Mouse (Mus musculus) MEL (cell line): ENCODE results near the gene Hesx1. TPM values are rescaled to one million over a fixed set of nuclear protein-coding genes. Genes with fewer than 3 reads are reported as not detected.
A peak's percentile ranks its signal among the peaks of the same experiment; 100 is the strongest.

Experiments
- DNase-seq: peaks from one replicate; pipeline ENCODE4 v3.0.0; 2011; ENCODE audit warnings: low read depth, low spot score
- H3K27ac ChIP-seq: 2 replicates; pipeline ENCODE4 v1.5.1; 2012; ENCODE audit warnings: low read depth, mild to moderate bottlenecking, control low read depth, low read length, moderate library complexity; ENCODE audit not compliant: control insufficient read depth
- H3K27me3 ChIP-seq, 2 experiments: fragments of 150-350 bp in 1 of 2; sonication (generic) in 1 of 2; 2 replicates each; pipeline ENCODE4 v1.6.1; 2012; ENCODE audit warnings: low read length in 2 of 2, mild to moderate bottlenecking in 2 of 2, improper control_type of control experiment in 1 of 2, moderate library complexity in 1 of 2; ENCODE audit not compliant: insufficient read depth in 2 of 2, control insufficient read depth in 1 of 2
- H3K36me3 ChIP-seq, 2 experiments: 2 replicates each; pipeline ENCODE4 v1.6.1; 2012 to 2014; ENCODE audit warnings: low read length in 2 of 2, improper control_type of control experiment in 1 of 2, inconsistent platforms in 1 of 2, mild to moderate bottlenecking in 1 of 2; ENCODE audit not compliant: insufficient read depth in 2 of 2, control insufficient read depth in 1 of 2
- H3K4me1 ChIP-seq, 2 experiments: fragments of 150-350 bp in 1 of 2; sonication (generic) in 1 of 2; 2 replicates each; pipeline ENCODE4 v1.6.1; 2012; ENCODE audit warnings: low read length in 2 of 2, improper control_type of control experiment in 1 of 2, mild to moderate bottlenecking in 1 of 2; ENCODE audit not compliant: insufficient read depth in 2 of 2, control insufficient read depth in 1 of 2
- H3K4me3 ChIP-seq, 2 experiments: fragments of 150-350 bp in 1 of 2; sonication (generic) in 1 of 2; 2 replicates each; pipeline ENCODE4 v1.5.1; 2012; ENCODE audit warnings: low read depth in 2 of 2, low read length in 2 of 2, mild to moderate bottlenecking in 2 of 2, moderate library complexity in 2 of 2, control low read depth in 1 of 2, improper control_type of control experiment in 1 of 2; ENCODE audit not compliant: control insufficient read depth in 1 of 2, insufficient read depth in 1 of 2
- H3K79me2 ChIP-seq: 2 replicates; pipeline ENCODE4 v1.6.1; 2012; ENCODE audit warnings: mild to moderate bottlenecking, low read length, moderate library complexity; ENCODE audit not compliant: control insufficient read depth, poor library complexity, insufficient read depth
- H3K9ac ChIP-seq: 2 replicates; pipeline ENCODE4 v1.6.1; 2012; ENCODE audit warnings: low read depth, mild to moderate bottlenecking, control low read depth, low read length, moderate library complexity; ENCODE audit not compliant: control insufficient read depth, poor library complexity, severe bottlenecking
- H3K9me3 ChIP-seq: fragments of 150-350 bp; sonication (generic); replicated peaks from 2 replicates; pipeline ENCODE4 v1.6.1; 2012; ENCODE audit warnings: mild to moderate bottlenecking, low read length, improper control_type of control experiment, moderate library complexity; ENCODE audit not compliant: insufficient read depth
- CHD1 ChIP-seq: IDR thresholded peaks from 2 replicates; pipeline ENCODE4 v1.6.1; 2012; ENCODE audit warnings: low read depth, mild to moderate bottlenecking, inconsistent platforms, low read length, improper control_type of control experiment
- CHD2 ChIP-seq: IDR thresholded peaks from 2 replicates; pipeline ENCODE4 v1.6.1; 2011; ENCODE audit warnings: low read length, improper control_type of control experiment
- CTCF ChIP-seq, 3 experiments: IDR thresholded peaks in 2 of 3; conservative IDR thresholded peaks in 1 of 3; 2 replicates each; pipeline ENCODE4 v1.5.1; 2011 to 2012; ENCODE audit warnings: low read length in 3 of 3, low read depth in 2 of 3, mild to moderate bottlenecking in 2 of 3, improper control_type of control experiment in 1 of 3, inconsistent platforms in 1 of 3, mixed read lengths in 1 of 3, moderate library complexity in 1 of 3; ENCODE audit not compliant: control insufficient read depth in 1 of 3, insufficient read depth in 1 of 3, poor library complexity in 1 of 3, severe bottlenecking in 1 of 3
- E2F4 ChIP-seq: IDR thresholded peaks from 2 replicates; pipeline ENCODE4 v1.6.1; 2011; ENCODE audit warnings: low read depth, low read length, improper control_type of control experiment, borderline replicate concordance
- ETS1 ChIP-seq: IDR thresholded peaks from 2 replicates; pipeline ENCODE4 v1.6.1; 2012; ENCODE audit warnings: low read depth, mild to moderate bottlenecking, inconsistent platforms, low read length, improper control_type of control experiment, moderate library complexity
- GABPA ChIP-seq: IDR thresholded peaks from 2 replicates; pipeline ENCODE4 v1.6.1; 2012; ENCODE audit warnings: low read depth, mild to moderate bottlenecking, inconsistent platforms, low read length, improper control_type of control experiment, moderate library complexity
- GATA1 ChIP-seq: IDR thresholded peaks from 2 replicates; pipeline ENCODE4 v1.6.1; 2011; ENCODE audit warnings: low read depth, low read length, improper control_type of control experiment
- HCFC1 ChIP-seq: IDR thresholded peaks from 2 replicates; pipeline ENCODE4 v1.6.1; 2012; ENCODE audit warnings: low read depth, mild to moderate bottlenecking, inconsistent platforms, low read length, improper control_type of control experiment, moderate library complexity
- KAT2A ChIP-seq: conservative IDR thresholded peaks from 2 replicates; pipeline ENCODE4 v1.6.1; 2012; ENCODE audit warnings: low read depth, low read length, improper control_type of control experiment, inconsistent platforms
- MAX ChIP-seq: IDR thresholded peaks from 2 replicates; pipeline ENCODE4 v1.6.1; 2011; ENCODE audit warnings: low read length, improper control_type of control experiment
- MEF2A ChIP-seq: IDR thresholded peaks from 2 replicates; pipeline ENCODE4 v1.6.1; 2014; ENCODE audit warnings: low read depth, mild to moderate bottlenecking, inconsistent platforms, low read length, improper control_type of control experiment; ENCODE audit not compliant: poor library complexity, insufficient replicate concordance, severe bottlenecking; ENCODE audit errors: extremely low read depth
- MXI1 ChIP-seq: IDR thresholded peaks from 2 replicates; pipeline ENCODE4 v1.6.1; 2011; ENCODE audit warnings: mild to moderate bottlenecking, low read depth, low read length, improper control_type of control experiment
- MYB ChIP-seq: IDR thresholded peaks from 2 replicates; pipeline ENCODE4 v1.6.1; 2011; ENCODE audit warnings: mild to moderate bottlenecking, low read depth, low read length, improper control_type of control experiment
- NELFE ChIP-seq: IDR thresholded peaks from 2 replicates; pipeline ENCODE4 v1.6.1; 2011; ENCODE audit warnings: low read depth, low read length, improper control_type of control experiment
- NRF1 ChIP-seq: IDR thresholded peaks from 2 replicates; pipeline ENCODE4 v1.6.1; 2014; ENCODE audit warnings: low read depth, mild to moderate bottlenecking, inconsistent platforms, low read length, improper control_type of control experiment, moderate library complexity; ENCODE audit not compliant: poor library complexity, insufficient read depth, severe bottlenecking
- POLR2A ChIP-seq, 2 experiments: IDR thresholded peaks; 2 replicates each; pipeline ENCODE4 v1.6.1; 2011 to 2012; ENCODE audit warnings: low read length in 2 of 2, mild to moderate bottlenecking in 2 of 2, control low read depth in 1 of 2, improper control_type of control experiment in 1 of 2, low read depth in 1 of 2, moderate library complexity in 1 of 2; ENCODE audit not compliant: control insufficient read depth in 1 of 2, insufficient read depth in 1 of 2, poor library complexity in 1 of 2
- POLR2AphosphoS2 ChIP-seq: IDR thresholded peaks from 2 replicates; pipeline ENCODE4 v1.6.1; 2011; ENCODE audit warnings: low read length, improper control_type of control experiment
- POLR2AphosphoS5 ChIP-seq: IDR thresholded peaks from 2 replicates; pipeline ENCODE4 v1.6.1; 2012; ENCODE audit warnings: low read depth, borderline replicate concordance, mild to moderate bottlenecking, inconsistent platforms, low read length, moderate library complexity, mixed read lengths
- RAD21 ChIP-seq: IDR thresholded peaks from 2 replicates; pipeline ENCODE4 v1.6.1; 2011; ENCODE audit warnings: mild to moderate bottlenecking, low read depth, low read length, improper control_type of control experiment
- RCOR1 ChIP-seq: IDR thresholded peaks from 2 replicates; pipeline ENCODE4 v1.6.1; 2012; ENCODE audit warnings: low read depth, mild to moderate bottlenecking, inconsistent platforms, low read length, improper control_type of control experiment
- SIN3A ChIP-seq: IDR thresholded peaks from 2 replicates; pipeline ENCODE4 v1.6.1; 2012; ENCODE audit warnings: low read length, improper control_type of control experiment, inconsistent platforms
- SMC3 ChIP-seq: IDR thresholded peaks from 2 replicates; pipeline ENCODE4 v1.6.1; 2011; ENCODE audit warnings: low read depth, low read length, improper control_type of control experiment
- TBP ChIP-seq: IDR thresholded peaks from 2 replicates; pipeline ENCODE4 v1.8.0; 2011; ENCODE audit warnings: low read depth, low read length, improper control_type of control experiment
- ZC3H11A ChIP-seq: IDR thresholded peaks from 2 replicates; pipeline ENCODE4 v1.6.1; 2012; ENCODE audit warnings: low read depth, mild to moderate bottlenecking, inconsistent platforms, low read length, improper control_type of control experiment
- polyA plus RNA-seq, 2 experiments: library from polyadenylated mRNA; stranded (reverse) in 1 of 2; unstranded in 1 of 2; fragments of >175 nt in 1 of 2; fragments of >200 nt in 1 of 2; gene quantifications; 2 replicates each; pipeline versions ENCODE4 v1.2.1 to v1.2.4; 2012; ENCODE audit warnings: low replicate concordance in 2 of 2, low read depth in 1 of 2; ENCODE audit not compliant: insufficient read length in 2 of 2, insufficient read depth in 1 of 2, missing spikeins in 1 of 2
- total RNA-seq: library from RNA; depleted of rRNA; stranded (reverse); fragments of 300-350 nt; gene quantifications from 2 replicates; pipeline ENCODE4 v1.2.3, GENCODE M21; 2012

Hesx1 gene
- total and polyA plus RNA-seq, 3 experiments = not detected

DNA sequence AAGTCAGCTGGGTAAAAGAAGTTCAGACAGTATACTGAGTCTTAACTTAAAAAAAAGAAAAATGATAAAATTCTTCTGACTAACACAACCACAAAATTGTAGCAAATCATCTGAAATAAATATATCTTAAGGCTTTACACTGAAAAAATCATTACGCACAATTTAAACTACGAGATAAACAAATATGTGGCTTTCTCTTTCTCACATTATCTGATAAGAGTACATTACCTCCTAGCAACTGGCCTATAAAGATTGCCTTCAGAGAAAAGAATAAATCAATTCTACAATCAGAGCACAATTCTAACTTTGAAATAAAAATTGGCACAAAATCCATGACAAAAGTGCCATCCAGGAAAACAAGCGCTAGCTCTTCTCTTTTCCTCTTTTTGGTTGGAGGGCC lies 25.1 kb upstream of the Hesx1 start:
- Histone ChIP-seq H3K4me1 (no peaks in the 10 kb centered on the region), H3K27me3 (no peaks in the 10 kb centered on the region; a peak in 1 of 4 replicates), H3K9ac (no peak overlapping the region), H3K79me2 (peaks cover 7% of the 10 kb centered on the region; the same call in 1 of the 2 replicates), H3K27ac (no peak overlapping the region), H3K9me3 (no peaks in the 10 kb centered on the region), H3K36me3 (peaks cover 0 to 8% of the 10 kb centered on the region in 2 experiments; a peak in 2 of 4 replicates), H3K4me3 (peak overlapping the region in 1 of 2 experiments; percentile 85; a peak in 1 of 4 replicates)
- DNase-seq = no peak
- TF ChIP-seq RCOR1 (peak; percentile 94), NRF1 (no peak), GATA1 (peak; percentile 38; the same call in 1 of the 2 replicates)

DNA sequence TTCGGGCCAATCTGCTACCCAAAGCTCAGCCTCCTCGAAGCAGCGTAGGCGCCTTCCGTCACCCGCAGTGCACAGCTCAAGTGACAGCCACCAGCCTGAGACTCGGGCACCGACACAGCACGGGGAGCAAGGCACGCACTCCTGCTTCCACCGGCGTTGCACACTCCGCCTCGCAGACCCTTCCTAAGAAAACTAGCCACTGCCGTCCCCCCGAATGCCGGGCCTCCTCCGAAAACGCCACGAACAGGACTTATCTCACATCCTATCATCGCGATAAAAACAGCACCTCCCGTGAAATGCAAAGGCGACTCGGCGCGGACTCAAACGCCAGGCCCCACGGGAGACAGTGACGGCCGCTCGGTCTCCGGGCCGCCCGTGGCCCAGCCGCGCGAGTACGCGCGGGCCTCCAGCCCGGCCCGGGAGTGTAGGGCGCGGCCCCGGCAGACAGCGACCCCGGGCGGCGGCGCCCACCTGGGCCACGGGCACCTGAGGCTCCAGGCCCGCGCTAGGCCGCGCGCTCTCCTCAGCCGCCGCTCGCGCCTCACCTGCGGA lies 24.3 kb upstream of the Hesx1 start:
- peak overlapping the region; percentile 88 for H3K9ac ChIP-seq
- peak; percentile 71 for DNase-seq
- TF ChIP-seq MXI1 (peak; percentile 20; the same call in 1 of the 2 replicates), RAD21 (no peak), POLR2AphosphoS5 (no peak), CHD2 (peak; percentile 25; the same call in 1 of the 2 replicates), CTCF (IDR thresholded peaks at IDR 0.05 in 2 of 3, conservative IDR thresholded peaks at IDR 0.05 in 1 of 3; ENCODE audit: control insufficient read depth in 1 of 3, insufficient read depth in 1 of 3, low read depth in 2 of 3, low read length in 3 of 3, poor library complexity in 1 of 3, severe bottlenecking in 1 of 3) (peak in 1 of 3 experiments; percentile 31; a peak in 1 of 6 replicates), GATA1 (peak; percentile 35), POLR2AphosphoS2 (no peak), SIN3A (peak; percentile 47; the same call in 1 of the 2 replicates), HCFC1 (0 out of 2 replicates have a peak, but pooled peaks have one; percentile 21), MAX (0 out of 2 replicates have a peak, but pooled peaks have one; percentile 10)

DNA sequence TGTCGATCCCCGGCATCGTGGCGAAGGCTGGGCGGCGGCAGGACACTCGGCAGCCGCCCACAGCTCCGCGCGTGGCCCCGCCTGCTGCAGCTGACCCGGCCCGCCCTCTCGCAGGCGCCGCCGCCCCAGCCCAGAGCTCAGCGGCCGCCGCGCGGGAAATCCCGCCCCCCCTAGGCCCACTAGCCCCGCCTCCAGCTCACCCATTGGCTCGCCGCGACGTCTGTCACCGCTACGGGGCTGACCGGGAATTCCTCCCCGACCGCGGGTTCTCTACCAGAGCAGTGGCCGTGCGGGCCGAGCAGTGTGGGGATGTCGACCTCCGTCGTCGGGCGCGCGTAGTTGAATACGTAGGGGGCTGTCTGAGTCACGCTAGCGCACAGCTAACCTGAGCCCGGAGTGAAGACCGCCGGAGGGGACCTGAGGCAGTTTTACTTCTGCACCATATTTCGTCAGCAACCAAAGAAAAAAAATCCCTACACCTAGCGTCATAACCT lies 23.7 kb upstream of the Hesx1 start:
- peak; percentile 92 for DNase-seq
- Histone ChIP-seq H3K4me1 (no peaks in the 10 kb centered on the region), H3K4me3 (peak overlapping the region; percentile 85 to 98), H3K9me3 (no peaks in the 10 kb centered on the region), H3K79me2 (peaks cover 7% of the 10 kb centered on the region; the same call in 1 of the 2 replicates), H3K27me3 (peaks cover 0 to 3% of the 10 kb centered on the region in 2 experiments; a peak in 3 of 4 replicates), H3K27ac (no peak overlapping the region), H3K9ac (peak overlapping the region; percentile 88), H3K36me3 (peaks cover 0 to 8% of the 10 kb centered on the region in 2 experiments; a peak in 2 of 4 replicates)
- TF ChIP-seq ZC3H11A = no peak
- TF ChIP-seq RCOR1 = no peak; the same call in 1 of the 2 replicates
- TF ChIP-seq NELFE = peak; percentile 47; the same call in 1 of the 2 replicates
- no peak for TF ChIP-seq RAD21
- TF ChIP-seq KAT2A = no peak
- no peak; the same call in 1 of the 2 replicates for TF ChIP-seq E2F4
- peak; percentile 55 to 64; a peak in 2 of 4 replicates for TF ChIP-seq POLR2A (IDR thresholded peaks at IDR 0.05; ENCODE audit: control insufficient read depth in 1 of 2, insufficient read depth in 1 of 2, low read depth in 1 of 2, low read length in 2 of 2, poor library complexity in 1 of 2)
- no peak for TF ChIP-seq CHD1
- TF ChIP-seq TBP = no peak
- TF ChIP-seq HCFC1 = peak; percentile 63; the same call in 1 of the 2 replicates
- TF ChIP-seq CHD2 = no peak; the same call in 1 of the 2 replicates
- no peak for TF ChIP-seq MYB
- no peak for TF ChIP-seq ETS1
- TF ChIP-seq POLR2AphosphoS5 = no peak
- no peak for TF ChIP-seq SMC3
- no peak for TF ChIP-seq GABPA
- no peak for TF ChIP-seq POLR2AphosphoS2
- TF ChIP-seq MEF2A = no peak

More for the DNA sequence above, 24.3 kb upstream of the Hesx1 start:
- Histone ChIP-seq H3K9me3 (no peaks in the 10 kb centered on the region), H3K4me1 (no peaks in the 10 kb centered on the region), H3K4me3 (peak overlapping the region; percentile 85 to 98), H3K36me3 (peaks cover 0 to 8% of the 10 kb centered on the region in 2 experiments; a peak in 2 of 4 replicates), H3K27me3 (no peaks in the 10 kb centered on the region; a peak in 1 of 4 replicates), H3K27ac (0 out of 2 replicates have a peak overlapping the region, but pooled peaks have one; percentile 11), H3K79me2 (peaks cover 7% of the 10 kb centered on the region; the same call in 1 of the 2 replicates)
